Mouse (Mus musculus) lung, embryonic 14.5 days (tissue): Measurements from ENCODE around the gene Eif2s1. TPM values are rescaled to one million over a fixed set of nuclear protein-coding genes. Genes with fewer than 3 reads are reported as not detected.
A peak's percentile ranks its signal among the peaks of the same experiment; 100 is the strongest.

Experiments used
- ATAC-seq: fragments of 200-750 bp; cut with Nextera tagmentation; 2 replicates; pipeline ENCODE4 v1.8.0; 2017; ENCODE audit warnings: mild to moderate bottlenecking, moderate TSS enrichment, moderate library complexity; ENCODE audit not compliant: insufficient read depth
- DNase-seq: peaks from one replicate; pipeline ENCODE4 v3.0.0-alpha.2; 2015
- H3K27ac ChIP-seq: fragments of 300-500 bp; sonication (generic); 2 replicates; pipeline ENCODE4 v1.5.1; 2014; ENCODE audit warnings: low read depth, mild to moderate bottlenecking, moderate library complexity
- H3K27me3 ChIP-seq: fragments of 300-500 bp; sonication (generic); 2 replicates; pipeline ENCODE4 v1.6.1; 2014; ENCODE audit warnings: low read length, control low read depth; ENCODE audit not compliant: insufficient read depth
- H3K36me3 ChIP-seq: fragments of 300-500 bp; sonication (generic); 2 replicates; pipeline ENCODE4 v1.6.1; 2014; ENCODE audit warnings: control low read depth; ENCODE audit not compliant: insufficient read depth
- H3K4me1 ChIP-seq: fragments of 300-500 bp; sonication (generic); 2 replicates; pipeline ENCODE4 v1.6.1; 2014; ENCODE audit warnings: antibody characterized with exemption, control low read depth; ENCODE audit not compliant: insufficient read depth
- H3K4me2 ChIP-seq: fragments of 300-500 bp; sonication (generic); 2 replicates; pipeline ENCODE4 v1.6.1; 2014; ENCODE audit warnings: mild to moderate bottlenecking
- H3K4me3 ChIP-seq: fragments of 300-500 bp; sonication (generic); 2 replicates; pipeline ENCODE4 v1.5.1; 2014; ENCODE audit warnings: low read depth, low read length
- H3K9ac ChIP-seq: fragments of 300-500 bp; sonication (generic); 2 replicates; pipeline ENCODE4 v1.6.1; 2014
- H3K9me3 ChIP-seq: fragments of 300-500 bp; sonication (generic); 2 replicates; pipeline ENCODE4 v1.6.1; 2016; ENCODE audit warnings: low read depth, low read length, control low read depth
- CTCF ChIP-seq: IDR thresholded peaks from 2 replicates; pipeline ENCODE4 v1.5.1; 2016; ENCODE audit warnings: antibody characterized with exemption, low read depth
- WGBS: fragments of 180-500 bp; shearing (Covaris S2); extraction: QIAGEN DNeasy Blood & Tissue Kit; methylation state at CpG from one replicate; pipeline ENCODE4 v1.1.7; 2014; 5-methylcytosine and 5-hydroxymethylcytosine counted together
- polyA plus RNA-seq: library from polyadenylated mRNA; unstranded; fragments of >200 nt; fragmentation: Nextera tagmentation; extraction: Ambion mirVana; gene quantifications from 2 replicates; pipeline ENCODE4 v1.2.1, GENCODE M21; 2014

Gene Eif2s1
- polyA plus RNA-seq, 1 experiment from 2014 or later = 243 TPM

GRCm38 (mm10) chr12:78862254-78862730, 673 bp downstream of the Eif2s1 start:
- under 1% methylated on average over 22 of the region's 22 CpGs for WGBS
- peak overlapping the region; percentile 87 for H3K4me2 ChIP-seq
- ATAC-seq = no peak
- H3K36me3 ChIP-seq = peaks cover 17% of the 10 kb centered on the region
- peak overlapping the region; percentile 81 for H3K4me3 ChIP-seq
- no peaks in the 10 kb centered on the region for H3K27me3 ChIP-seq
- H3K27ac ChIP-seq = peak overlapping the region; percentile 93
- peak overlapping the region; percentile 90 for H3K9ac ChIP-seq
- no peak for DNase-seq
- no peak for TF ChIP-seq CTCF
- H3K4me1 ChIP-seq = no peaks in the 10 kb centered on the region
- no peaks in the 10 kb centered on the region for H3K9me3 ChIP-seq

GRCm38 (mm10) chr12:78865434-78865833, 3.8 kb downstream of the Eif2s1 start:
- ATAC-seq = no peak
- DNase-seq = peak; percentile 21
- Histone ChIP-seq H3K4me3 (no peak overlapping the region), H3K4me2 (no peak overlapping the region), H3K4me1 (no peaks in the 10 kb centered on the region), H3K27ac (no peak overlapping the region), H3K9ac (no peak overlapping the region; the same call in 1 of the 2 replicates), H3K27me3 (no peaks in the 10 kb centered on the region), H3K9me3 (no peaks in the 10 kb centered on the region), H3K36me3 (peaks cover 44% of the 10 kb centered on the region)
- WGBS = 98% methylated on average over 1 of the region's 1 CpGs
- TF ChIP-seq CTCF = peak; percentile 25; the same call in 1 of the 2 replicates

GRCm38 (mm10) chr12:78868115-78868514, 6.5 kb downstream of the Eif2s1 start:
- peaks cover 55% of the 10 kb centered on the region for H3K36me3 ChIP-seq

GRCm38 (mm10) chr12:78874581-78874980, 13.0 kb downstream of the Eif2s1 start:
- 93% methylated on average over 3 of the region's 3 CpGs for WGBS
- H3K27me3 ChIP-seq = no peaks in the 10 kb centered on the region
- no peak for TF ChIP-seq CTCF
- H3K27ac ChIP-seq = no peak overlapping the region
- DNase-seq = no peak
- H3K4me2 ChIP-seq = no peak overlapping the region
- H3K9ac ChIP-seq = no peak overlapping the region
- ATAC-seq = no peak
- no peak overlapping the region for H3K4me3 ChIP-seq
- H3K9me3 ChIP-seq = no peaks in the 10 kb centered on the region
- H3K4me1 ChIP-seq = no peaks in the 10 kb centered on the region
- H3K36me3 ChIP-seq = peaks cover 71% of the 10 kb centered on the region

More at GRCm38 (mm10) chr12:78868115-78868514, 6.5 kb downstream of the Eif2s1 start:
- Histone ChIP-seq H3K9ac (no peak overlapping the region), H3K4me3 (no peak overlapping the region), H3K27ac (no peak overlapping the region), H3K27me3 (no peaks in the 10 kb centered on the region), H3K4me2 (no peak overlapping the region), H3K4me1 (no peaks in the 10 kb centered on the region), H3K9me3 (no peaks in the 10 kb centered on the region)
- ATAC-seq (no peak), DNase-seq (no peak)
- TF ChIP-seq CTCF = no peak
- 87% methylated on average over 1 of the region's 1 CpGs for WGBS

- no peak for ATAC-seq
- no peak for DNase-seq
- no peak overlapping the region for H3K9ac ChIP-seq
- no peak overlapping the region for H3K27ac ChIP-seq
- no peak for TF ChIP-seq CTCF
- H3K4me1 ChIP-seq = 0 out of 2 replicates have a peak, but pooled peaks cover 3% of the 10 kb centered on the region
- 53% methylated on average over 1 of the region's 1 CpGs for WGBS
- H3K27me3 ChIP-seq = no peaks in the 10 kb centered on the region
- H3K9me3 ChIP-seq = no peaks in the 10 kb centered on the region
- no peak overlapping the region for H3K4me2 ChIP-seq
- no peak overlapping the region for H3K4me3 ChIP-seq
- H3K36me3 ChIP-seq = peaks cover 25% of the 10 kb centered on the region
Observed at GRCm38 (mm10) chr12:78890062-78890461, 28.4 kb downstream of the Eif2s1 start.

- Histone ChIP-seq H3K9me3 (no peaks in the 10 kb centered on the region), H3K27ac (no peak overlapping the region), H3K36me3 (peaks cover 15% of the 10 kb centered on the region), H3K4me3 (no peak overlapping the region), H3K27me3 (no peaks in the 10 kb centered on the region), H3K9ac (no peak overlapping the region), H3K4me1 (0 out of 2 replicates have a peak, but pooled peaks cover 3% of the 10 kb centered on the region), H3K4me2 (no peak overlapping the region)
- DNase-seq (no peak), ATAC-seq (peak; percentile 35; the same call in 1 of the 2 replicates)
- TF ChIP-seq CTCF = no peak
- 87% methylated on average over 2 of the region's 2 CpGs for WGBS
Observed at GRCm38 (mm10) chr12:78891149-78891548, 29.5 kb downstream of the Eif2s1 start.

- DNase-seq = no peak
- no peak overlapping the region for H3K9ac ChIP-seq
- no peak overlapping the region for H3K27ac ChIP-seq
- H3K27me3 ChIP-seq = no peaks in the 10 kb centered on the region
- H3K36me3 ChIP-seq = no peaks in the 10 kb centered on the region
- H3K9me3 ChIP-seq = no peaks in the 10 kb centered on the region
- H3K4me3 ChIP-seq = no peak overlapping the region
- WGBS = 76% methylated on average over 1 of the region's 1 CpGs
- no peak overlapping the region for H3K4me2 ChIP-seq
- TF ChIP-seq CTCF = no peak
- ATAC-seq = no peak
- H3K4me1 ChIP-seq = no peaks in the 10 kb centered on the region
Observed at GRCm38 (mm10) chr12:78897861-78898260, 36.2 kb downstream of the Eif2s1 start.
